Mouse (Mus musculus) spleen, adult 2 months (tissue): ENCODE results near the gene Reps2. TPM values are rescaled to one million over a fixed set of nuclear protein-coding genes. Genes with fewer than 3 reads are reported as not detected.

Experiments used
- DNase-seq, 2 experiments: peaks; one replicate each; pipeline versions ENCODE4 v3.0.0 to v3.0.0-alpha.2; 2012 to 2021; ENCODE audit warnings: low spot score in 2 of 2, low read depth in 1 of 2
- H3K27ac ChIP-seq: fragments of 200-500 bp; 2 replicates; pipeline ENCODE4 v1.5.1; 2012; ENCODE audit warnings: low read length, inconsistent platforms; ENCODE audit not compliant: insufficient read depth
- H3K27me3 ChIP-seq: fragments of 200-500 bp; 2 replicates; pipeline ENCODE4 v1.6.1; 2012; ENCODE audit warnings: mild to moderate bottlenecking, moderate library complexity, low read length, inconsistent platforms; ENCODE audit not compliant: control insufficient read depth, insufficient read depth
- H3K36me3 ChIP-seq: fragments of 200-500 bp; 2 replicates; pipeline ENCODE4 v1.6.1; 2012; ENCODE audit warnings: mild to moderate bottlenecking, low read length, inconsistent platforms; ENCODE audit not compliant: control insufficient read depth, insufficient read depth
- H3K4me1 ChIP-seq: fragments of 200-500 bp; 2 replicates; pipeline ENCODE4 v1.6.1; 2011; ENCODE audit warnings: inconsistent platforms; ENCODE audit not compliant: control insufficient read depth, insufficient read depth, insufficient read length
- H3K4me3 ChIP-seq: fragments of 200-500 bp; 2 replicates; pipeline ENCODE4 v1.5.1; 2011; ENCODE audit warnings: mild to moderate bottlenecking, inconsistent platforms; ENCODE audit not compliant: insufficient read depth, insufficient read length; ENCODE audit errors: extremely low read depth
- CTCF ChIP-seq: fragments of 200-500 bp; IDR thresholded peaks from 2 replicates; pipeline ENCODE4 v1.5.1; 2011; ENCODE audit warnings: mild to moderate bottlenecking, inconsistent platforms; ENCODE audit not compliant: insufficient read depth, insufficient read length, insufficient replicate concordance; ENCODE audit errors: extremely low read depth
- POLR2A ChIP-seq: fragments of 200-500 bp; IDR thresholded peaks from 2 replicates; pipeline ENCODE4 v1.6.1; 2011; ENCODE audit warnings: low read depth, low read length, inconsistent platforms
- WGBS: fragments of 180-500 bp; shearing (Covaris S2); methylation state at CpG from one replicate; pipeline ENCODE4 v1.1.7; 2018; 5-methylcytosine and 5-hydroxymethylcytosine counted together
- polyA plus RNA-seq: library from polyadenylated mRNA; depleted of rRNA; stranded (reverse); fragments of >200 nt; gene quantifications from 2 replicates; pipeline ENCODE4 v1.2.3, GENCODE M21; 2012; rRNA removed

Gene Reps2
- polyA plus RNA-seq, 1 experiment, result 0.23 TPM

GRCm38 (mm10) chrX:162363206-162363605 lies 280.2 kb downstream of the Reps2 start:
- Histone ChIP-seq H3K27me3 (no peaks in the 10 kb centered on the region), H3K4me1 (no peaks in the 10 kb centered on the region), H3K4me3 (no peak overlapping the region), H3K36me3 (no peaks in the 10 kb centered on the region), H3K27ac (no peak overlapping the region)
- WGBS, result 77% methylated on average over 2 of the region's 2 CpGs
- TF ChIP-seq CTCF (no peak), POLR2A (no peak)
- no peak for DNase-seq

Other genes starting within 250 kb of the Reps2 start
- gene Rbbp7, start 116.8 kb upstream of the Reps2 start, polyA plus RNA-seq, result 25.4 and 26.6 TPM in 2 replicates
- 1.3 and 1.8 TPM in 2 replicates for gene Txlng, start 185.8 kb upstream of the Reps2 start, polyA plus RNA-seq
- gene Syap1, start 244.8 kb upstream of the Reps2 start, polyA plus RNA-seq, result 3.7 and 5.0 TPM in 2 replicates